Mouse (Mus musculus): Measurements from ENCODE around the gene Ahcy. TPM values are rescaled to one million over a fixed set of nuclear protein-coding genes. Genes with fewer than 3 reads are reported as not detected.
"Not testable (repeated sequence)": the region's sequence is repeated elsewhere in the genome, so short reads cannot be mapped to it uniquely, and the experiment has no call there.

The Ahcy gene
- total RNA-seq, 2 experiments from 2014 or later: 16.2 to 17.6 TPM

DNA sequence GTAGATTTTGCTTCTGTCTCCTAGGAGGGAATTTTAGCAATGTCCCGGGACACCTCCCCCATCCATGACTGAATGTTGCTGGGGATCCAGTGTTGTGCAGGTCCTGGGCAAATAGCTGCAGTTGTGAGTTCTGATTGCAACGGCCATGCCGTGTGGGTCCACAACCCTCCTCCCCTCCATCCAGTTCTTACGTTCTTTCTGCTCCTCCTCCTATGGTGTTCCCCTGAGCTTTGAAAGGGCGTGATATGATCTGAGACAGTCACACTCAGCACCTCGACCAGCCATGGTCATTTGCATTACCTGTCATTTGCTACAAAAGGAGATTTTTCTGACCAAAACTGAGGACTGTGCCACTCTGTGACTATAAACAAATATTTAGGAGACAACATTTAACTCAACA lies 1.4 kb upstream of the Ahcy start:
- no peak for DNase-seq (ENCODE audit: low spot score in 2 of 2)

- DNase-seq (ENCODE audit: low spot score in 2 of 2): peak in 1 of 2 experiments; percentile 19
Observed at GRCm38 (mm10) chr2:155074766-155075330, 551 bp upstream of the Ahcy start.

GRCm38 (mm10) chr2:155073347-155073746 lies 950 bp downstream of the Ahcy start:
- DNase-seq (ENCODE audit: low spot score in 2 of 2): no peak

- no peak for DNase-seq (ENCODE audit: low spot score in 2 of 2)
Observed at GRCm38 (mm10) chr2:155072353-155073145, 1.7 kb downstream of the Ahcy start.

- DNase-seq (ENCODE audit: low spot score in 2 of 2): no peak
Observed at GRCm38 (mm10) chr2:155071027-155071426, 3.3 kb downstream of the Ahcy start.

DNA sequence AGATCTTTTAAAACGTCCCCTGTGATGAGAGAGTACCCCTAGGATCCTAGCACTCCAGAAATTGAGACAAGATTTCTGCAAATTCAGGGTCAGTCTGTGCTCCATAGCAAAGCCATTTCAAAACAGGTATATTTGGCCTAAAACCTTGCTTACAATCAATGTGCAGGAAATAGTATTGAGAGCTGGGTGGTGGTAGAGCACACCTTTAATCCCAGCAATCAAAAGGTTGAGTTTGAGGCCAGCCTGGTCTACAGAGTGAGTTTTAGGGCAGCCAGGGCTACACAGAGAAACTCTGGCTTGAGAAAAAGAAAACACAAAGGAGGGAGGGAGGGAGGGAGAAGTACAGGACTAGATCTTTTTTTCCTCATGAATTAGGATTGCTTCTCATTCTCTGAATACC lies 16.9 kb downstream of the Ahcy start:
- DNase-seq (ENCODE audit: low spot score in 2 of 2): no peak

DNA sequence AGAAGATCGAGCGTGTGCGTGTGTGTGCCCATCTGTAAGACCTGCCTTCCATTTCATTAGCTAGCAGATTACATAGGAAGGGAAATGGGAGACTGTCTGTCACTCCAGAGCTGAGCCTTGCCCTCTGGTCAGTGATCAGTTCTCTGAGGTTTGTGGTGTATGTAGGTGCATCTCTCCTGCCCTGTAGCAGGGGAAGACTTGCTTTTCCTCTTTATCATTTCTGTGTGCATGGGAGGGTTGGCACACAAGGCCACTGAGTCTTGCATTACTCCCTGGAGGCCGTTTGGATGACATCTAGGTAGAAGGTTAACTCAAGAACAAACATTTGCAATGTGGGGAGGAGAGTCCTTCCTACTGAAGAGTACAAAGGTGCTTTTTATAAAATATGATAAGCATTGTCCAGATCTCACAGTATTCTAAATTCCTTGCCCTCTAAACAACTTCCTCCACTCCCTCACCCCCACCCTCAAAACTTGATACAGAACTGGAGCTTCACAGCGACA lies 18.2 kb downstream of the Ahcy start:
- no peak for DNase-seq (ENCODE audit: low spot score in 2 of 2)

DNA sequence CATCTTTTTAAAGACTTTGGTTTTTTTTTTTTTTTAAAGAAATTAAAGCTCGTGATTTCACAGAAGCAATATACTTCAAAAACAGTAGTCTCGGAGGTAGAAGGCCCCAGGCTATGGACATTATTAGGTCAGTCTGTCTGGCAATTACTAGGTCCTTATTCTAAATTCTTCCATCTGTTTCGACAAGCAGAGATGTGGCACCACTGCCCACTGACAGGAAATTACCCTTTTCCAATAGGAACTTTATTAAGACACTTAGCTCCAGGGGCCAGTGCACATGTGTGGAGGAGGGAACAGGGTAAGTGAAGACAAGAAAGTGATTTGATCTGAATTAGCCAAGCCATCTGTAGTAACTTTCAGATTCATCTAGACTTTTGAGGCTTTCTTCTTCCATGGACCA lies 19.6 kb downstream of the Ahcy start:
- no peak for DNase-seq (ENCODE audit: low spot score in 2 of 2)

DNA sequence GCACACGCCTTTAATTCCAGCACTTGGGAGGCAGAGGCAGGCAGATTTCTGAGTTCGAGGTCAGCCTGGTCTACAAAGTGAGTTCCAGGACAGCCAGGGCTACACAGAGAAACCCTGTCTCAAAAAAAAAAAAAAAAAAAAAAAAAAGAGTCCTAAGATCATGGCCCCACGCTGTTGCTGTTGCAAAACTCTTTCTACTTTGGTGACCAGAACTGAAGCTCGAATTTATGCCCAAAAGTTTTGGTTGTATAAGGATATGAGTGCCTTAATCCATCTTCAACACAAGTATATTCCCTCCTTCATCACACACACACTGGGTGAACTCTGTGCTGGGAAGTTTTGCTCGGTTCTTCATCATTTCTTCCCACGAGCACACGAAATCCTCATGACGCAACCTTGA lies 20.8 kb downstream of the Ahcy start:
- not testable (repeated sequence) for DNase-seq (ENCODE audit: low spot score in 2 of 2)

- peak in 1 of 2 experiments; percentile 41 for DNase-seq (ENCODE audit: low spot score in 2 of 2)
Observed at GRCm38 (mm10) chr2:155052681-155053080, 21.6 kb downstream of the Ahcy start.

DNA sequence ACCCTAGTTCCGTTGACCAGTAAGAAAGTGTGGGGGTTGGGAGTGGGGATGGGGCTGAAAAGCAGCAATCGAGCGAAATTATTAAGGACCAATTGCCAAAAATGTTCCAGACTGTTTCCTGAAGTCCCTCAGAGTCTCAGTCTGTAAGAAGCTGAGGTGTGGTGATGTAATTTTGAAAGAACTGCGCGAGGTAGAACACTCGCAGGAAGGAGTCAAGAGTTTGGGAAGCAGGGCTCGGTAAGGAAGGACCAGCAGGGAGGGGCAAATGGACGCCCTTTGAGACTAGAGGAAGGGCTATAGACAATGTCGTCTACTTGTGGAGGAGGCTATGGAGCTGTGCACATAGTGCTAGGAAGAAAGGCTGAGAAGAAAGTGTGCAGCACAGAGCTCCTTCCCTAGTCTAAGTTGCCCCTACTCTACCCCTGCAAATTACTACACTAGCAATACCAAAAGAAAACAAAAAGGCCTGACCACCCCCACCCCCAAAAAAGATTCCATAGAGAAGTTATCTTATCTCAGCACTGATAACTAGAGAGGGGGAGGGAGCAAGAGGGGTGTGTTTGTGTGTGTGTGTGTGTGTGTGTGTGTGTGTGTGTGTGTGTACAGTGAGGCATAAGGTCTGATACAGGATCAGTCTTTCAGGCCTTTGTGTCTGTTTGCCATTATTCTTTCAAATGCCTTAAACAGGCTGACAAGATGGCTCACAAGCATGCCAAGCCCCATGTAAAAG lies 22.5 kb downstream of the Ahcy start:
- no peak for DNase-seq (ENCODE audit: low spot score in 2 of 2)

DNA sequence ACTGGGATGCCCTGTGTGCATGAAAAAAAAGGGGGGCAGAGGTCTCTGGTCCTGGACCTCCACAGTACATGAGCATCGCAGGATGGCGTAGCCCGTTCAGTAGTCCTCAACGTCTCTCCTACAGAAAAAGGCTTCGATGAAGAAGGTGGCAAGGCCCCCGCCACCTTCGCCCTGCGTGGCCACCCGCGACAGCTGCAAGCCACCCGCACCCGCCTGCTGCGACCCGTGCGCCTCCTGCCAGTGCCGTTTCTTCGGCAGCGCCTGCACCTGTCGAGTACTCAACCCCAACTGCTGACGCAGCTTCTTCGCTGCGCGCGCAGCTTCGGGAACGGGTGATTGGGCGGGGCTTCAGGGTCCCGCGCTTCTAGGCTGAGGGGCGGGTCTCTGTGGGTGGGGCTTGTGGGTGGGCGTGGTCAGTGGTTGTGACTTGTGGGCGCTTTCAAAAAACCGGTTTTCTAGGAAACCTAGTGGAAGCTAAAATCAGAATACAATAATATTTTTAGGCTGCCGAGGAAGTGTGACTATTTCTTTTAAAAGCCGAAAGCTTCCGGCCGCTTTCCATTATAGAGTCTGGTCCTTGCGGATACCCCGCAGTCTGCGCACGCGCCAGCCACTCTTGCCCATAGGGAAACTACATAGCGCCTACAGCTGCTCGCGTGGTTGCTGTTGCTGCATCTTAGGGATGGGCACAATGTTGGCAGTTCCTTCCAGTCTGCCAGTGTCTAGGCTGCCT lies 23.6 kb downstream of the Ahcy start:
- DNase-seq (ENCODE audit: low spot score in 2 of 2): peak; percentile 90 to 96

GRCm38 (mm10) chr2:155050108-155050503 lies 24.2 kb downstream of the Ahcy start:
- no peak for DNase-seq (ENCODE audit: low spot score in 2 of 2)

DNA sequence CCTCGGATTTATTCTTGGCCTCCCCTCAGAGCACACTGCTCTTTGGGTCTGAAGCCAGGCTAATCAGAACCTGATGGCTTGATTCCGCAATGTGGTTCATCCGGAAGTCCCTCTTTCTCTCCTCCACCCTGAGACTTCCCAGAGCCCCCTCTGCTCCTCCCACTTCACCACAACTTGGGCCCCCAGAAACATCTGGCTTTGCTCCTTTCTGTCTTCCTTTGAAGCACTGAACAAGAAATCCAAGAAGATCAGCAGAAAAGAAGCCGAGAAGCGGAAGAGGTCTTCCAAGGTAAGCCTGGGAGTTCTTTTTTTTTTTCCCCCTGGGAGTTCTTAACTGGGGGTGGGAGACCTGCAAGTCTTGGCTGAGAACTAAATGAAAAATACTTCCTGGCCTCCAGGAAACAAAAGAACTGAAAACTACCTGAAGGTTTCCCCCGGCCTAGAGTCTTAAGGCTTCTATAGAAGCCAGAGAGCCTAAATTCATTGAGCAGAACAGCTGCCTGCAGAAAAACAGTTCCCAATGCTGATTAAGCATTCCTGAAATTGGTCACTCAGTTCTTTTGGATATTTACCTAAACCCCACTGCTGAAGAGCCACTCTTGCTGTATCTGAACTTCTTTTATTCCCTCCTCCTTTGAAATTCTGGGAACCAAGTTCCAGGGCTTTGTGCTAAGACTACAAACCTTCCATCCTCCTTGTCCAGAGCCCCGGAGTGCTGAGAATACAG lies 26.7 kb downstream of the Ahcy start:
- no peak for DNase-seq (ENCODE audit: low spot score in 2 of 2)

DNA sequence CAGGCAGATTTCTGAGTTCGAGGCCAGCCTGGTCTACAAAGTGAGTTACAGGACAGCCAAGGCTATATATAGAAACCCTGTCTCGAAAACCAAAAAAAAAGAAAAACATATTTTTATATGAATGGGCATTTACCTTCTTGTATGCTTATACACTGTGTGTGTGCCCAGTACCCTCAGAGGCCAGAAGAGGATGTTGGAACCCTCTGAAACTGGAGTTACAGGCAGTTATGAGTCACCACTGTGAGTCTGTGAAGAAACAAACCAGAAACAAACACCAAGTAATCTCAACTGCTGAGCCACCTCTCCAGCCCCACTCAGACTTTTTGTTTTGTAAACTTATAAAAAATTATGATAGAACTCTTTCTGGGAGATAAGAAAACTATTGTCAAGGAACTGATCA lies 27.5 kb downstream of the Ahcy start:
- no peak for DNase-seq (ENCODE audit: low spot score in 2 of 2)

DNA sequence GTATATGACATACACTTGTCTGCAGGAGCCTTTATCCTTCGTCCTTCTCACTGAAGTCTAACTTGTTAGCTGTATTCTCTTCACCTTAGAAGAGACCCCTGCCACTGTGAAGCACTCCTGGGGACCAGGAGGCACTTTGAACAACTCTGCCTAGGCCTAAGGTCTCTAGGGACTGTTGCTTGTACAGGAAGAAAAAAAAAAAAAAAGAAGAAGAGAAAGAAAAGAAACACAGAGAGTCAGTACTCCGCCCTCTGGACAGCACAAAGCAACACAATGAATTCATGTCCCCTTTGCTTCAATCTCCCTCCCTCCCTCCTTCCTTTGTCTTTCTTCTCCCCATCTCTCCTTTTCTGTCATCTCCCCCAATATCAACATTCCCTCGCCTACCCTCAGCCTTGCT lies 29.2 kb downstream of the Ahcy start:
- no peak for DNase-seq (ENCODE audit: low spot score in 2 of 2)

- no peak for DNase-seq (ENCODE audit: low spot score in 2 of 2)
Observed at GRCm38 (mm10) chr2:155044542-155044941, 29.8 kb downstream of the Ahcy start.

GRCm38 (mm10) chr2:155039956-155040355 lies 34.3 kb downstream of the Ahcy start:
- DNase-seq (ENCODE audit: low spot score in 2 of 2): no peak

GRCm38 (mm10) chr2:155032938-155033710 lies 41.2 kb downstream of the Ahcy start:
- DNase-seq (ENCODE audit: low spot score in 2 of 2): no peak

GRCm38 (mm10) chr2:155030831-155031230 lies 43.5 kb downstream of the Ahcy start:
- DNase-seq (ENCODE audit: low spot score in 2 of 2): no peak
